Mouse (Mus musculus): Measurements from ENCODE around the gene Kctd6.
"Not testable (repeated sequence)": the region's sequence is repeated elsewhere in the genome, so short reads cannot be mapped to it uniquely, and the experiment has no call there.

GRCm38 (mm10) chr14:8173542-8174250 is 40.2 kb upstream of the Kctd6 start:
- not testable (repeated sequence) for TF ChIP-seq POLR2A (IDR thresholded peaks at IDR 0.05; ENCODE audit: low read depth, low read length); CTCF (conservative IDR thresholded peaks at IDR 0.05; ENCODE audit: insufficient read depth, insufficient read length, low read depth, low read length)

Data from kidney, adult 2 months (tissue).